Mouse (Mus musculus) midbrain, embryonic 12.5 days (tissue): Measurements from ENCODE around the gene C1qtnf6. TPM values are rescaled to one million over a fixed set of nuclear protein-coding genes. Genes with fewer than 3 reads are reported as not detected.

Source experiments
- ATAC-seq: fragments of 200-750 bp; cut with Nextera tagmentation; 2 replicates; pipeline ENCODE4 v1.8.0; 2017; ENCODE audit warnings: low read depth, moderate TSS enrichment, moderate library complexity; ENCODE audit not compliant: low FRiP score
- H3K27ac ChIP-seq: fragments of 300-500 bp; sonication (generic); replicated peaks from 2 replicates; pipeline ENCODE4 v1.5.1; 2016; ENCODE audit warnings: mild to moderate bottlenecking
- H3K27me3 ChIP-seq: fragments of 300-500 bp; sonication (generic); 2 replicates; pipeline ENCODE4 v1.6.1; 2016; ENCODE audit warnings: mild to moderate bottlenecking
- H3K36me3 ChIP-seq: fragments of 300-500 bp; sonication (generic); 2 replicates; pipeline ENCODE4 v1.6.1; 2016
- H3K4me1 ChIP-seq: fragments of 300-500 bp; sonication (generic); 2 replicates; pipeline ENCODE4 v1.6.1; 2016
- H3K4me2 ChIP-seq: fragments of 300-500 bp; sonication (generic); replicated peaks from 2 replicates; pipeline ENCODE4 v1.6.1; 2016; ENCODE audit warnings: mild to moderate bottlenecking, moderate library complexity
- H3K4me3 ChIP-seq: fragments of 300-500 bp; sonication (generic); 2 replicates; pipeline ENCODE4 v1.5.1; 2016; ENCODE audit warnings: mild to moderate bottlenecking
- H3K9ac ChIP-seq: fragments of 300-500 bp; sonication (generic); replicated peaks from 2 replicates; pipeline ENCODE4 v1.6.1; 2016; ENCODE audit warnings: mild to moderate bottlenecking, moderate library complexity
- H3K9me3 ChIP-seq: fragments of 300-500 bp; sonication (generic); 2 replicates; pipeline ENCODE4 v1.6.1; 2016; ENCODE audit warnings: mild to moderate bottlenecking
- WGBS: fragments of 180-500 bp; shearing (Covaris S2); methylation state at CpG from one replicate; pipeline ENCODE4 v1.1.7; 2016; 5-methylcytosine and 5-hydroxymethylcytosine counted together
- polyA plus RNA-seq: library from polyadenylated mRNA; unstranded; fragments of >200 nt; fragmentation: Nextera tagmentation; extraction: Ambion mirVana; gene quantifications from 2 replicates; pipeline ENCODE4 v1.2.1, GENCODE M21; 2016

Gene C1qtnf6
- polyA plus RNA-seq, 1 experiment from 2014 or later, result 9.0 TPM

GRCm38 (mm10) chr15:78510121-78510576 lies 21.1 kb downstream of the C1qtnf6 start:
- 0 out of 2 replicates have a peak overlapping the region, but pooled peaks have one; percentile 13 for H3K4me2 ChIP-seq
- no peaks in the 10 kb centered on the region for H3K27me3 ChIP-seq
- no peak overlapping the region for H3K9ac ChIP-seq
- peaks cover 6% of the 10 kb centered on the region; the same call in 1 of the 2 replicates for H3K4me1 ChIP-seq
- H3K36me3 ChIP-seq, result no peaks in the 10 kb centered on the region
- H3K4me3 ChIP-seq, result no peak overlapping the region
- no peaks in the 10 kb centered on the region for H3K9me3 ChIP-seq
- WGBS, result 70% methylated on average over 8 of the region's 8 CpGs
- ATAC-seq, result no peak
- H3K27ac ChIP-seq, result 0 out of 2 replicates have a peak overlapping the region, but pooled peaks have one; percentile 20

- Histone ChIP-seq H3K9me3 (peaks cover 4% of the 10 kb centered on the region; the same call in 1 of the 2 replicates), H3K4me2 (0 out of 2 replicates have a peak overlapping the region, but pooled peaks have one; percentile 13), H3K4me1 (peaks cover 6% of the 10 kb centered on the region; the same call in 1 of the 2 replicates), H3K4me3 (no peak overlapping the region), H3K27ac (0 out of 2 replicates have a peak overlapping the region, but pooled peaks have one; percentile 20), H3K27me3 (no peaks in the 10 kb centered on the region), H3K36me3 (no peaks in the 10 kb centered on the region), H3K9ac (0 out of 2 replicates have a peak overlapping the region, but pooled peaks have one; percentile 6)
- no peak for ATAC-seq
- WGBS, result 44% methylated on average over 12 of the region's 12 CpGs
These were observed 21.8 kb downstream of the C1qtnf6 start for GRCm38 (mm10) chr15:78509297-78509899.

- Histone ChIP-seq H3K9ac (no peak overlapping the region), H3K9me3 (peaks cover 4% of the 10 kb centered on the region; the same call in 1 of the 2 replicates), H3K4me2 (no peak overlapping the region), H3K36me3 (no peaks in the 10 kb centered on the region), H3K27me3 (no peaks in the 10 kb centered on the region), H3K4me3 (no peak overlapping the region), H3K4me1 (peaks cover 6% of the 10 kb centered on the region; the same call in 1 of the 2 replicates), H3K27ac (no peak overlapping the region)
- no peak for ATAC-seq
- WGBS, result 56% methylated on average over 7 of the region's 7 CpGs
These were observed 22.8 kb downstream of the C1qtnf6 start for GRCm38 (mm10) chr15:78508443-78508842.

GRCm38 (mm10) chr15:78505541-78505940 lies 25.7 kb downstream of the C1qtnf6 start:
- Histone ChIP-seq H3K9me3 (peaks cover 4% of the 10 kb centered on the region; the same call in 1 of the 2 replicates), H3K27ac (no peak overlapping the region), H3K9ac (no peak overlapping the region), H3K4me2 (no peak overlapping the region), H3K36me3 (no peaks in the 10 kb centered on the region), H3K27me3 (no peaks in the 10 kb centered on the region), H3K4me1 (peaks cover 6% of the 10 kb centered on the region; the same call in 1 of the 2 replicates), H3K4me3 (no peak overlapping the region)
- 82% methylated on average over 3 of the region's 3 CpGs for WGBS
- no peak for ATAC-seq

GRCm38 (mm10) chr15:78504816-78505215 lies 26.4 kb downstream of the C1qtnf6 start:
- H3K27ac ChIP-seq, result no peak overlapping the region
- peaks cover 4% of the 10 kb centered on the region; the same call in 1 of the 2 replicates for H3K9me3 ChIP-seq
- H3K36me3 ChIP-seq, result no peaks in the 10 kb centered on the region
- H3K9ac ChIP-seq, result no peak overlapping the region
- no peak overlapping the region for H3K4me2 ChIP-seq
- no peak overlapping the region for H3K4me3 ChIP-seq
- H3K27me3 ChIP-seq, result no peaks in the 10 kb centered on the region
- 0 out of 2 replicates have a peak, but pooled peaks cover 2% of the 10 kb centered on the region for H3K4me1 ChIP-seq
- no peak for ATAC-seq
- WGBS, result 94% methylated on average over 5 of the region's 5 CpGs

- no peak overlapping the region for H3K4me2 ChIP-seq
- no peak for ATAC-seq
- 90% methylated on average over 1 of the region's 1 CpGs for WGBS
- peaks cover 4% of the 10 kb centered on the region; the same call in 1 of the 2 replicates for H3K9me3 ChIP-seq
- H3K4me1 ChIP-seq, result no peaks in the 10 kb centered on the region
- H3K27ac ChIP-seq, result no peak overlapping the region
- H3K9ac ChIP-seq, result no peak overlapping the region
- no peaks in the 10 kb centered on the region for H3K27me3 ChIP-seq
- no peaks in the 10 kb centered on the region for H3K36me3 ChIP-seq
- H3K4me3 ChIP-seq, result no peak overlapping the region
These were observed 27.2 kb downstream of the C1qtnf6 start for GRCm38 (mm10) chr15:78504013-78504412.

- no peak for ATAC-seq
- H3K36me3 ChIP-seq, result no peaks in the 10 kb centered on the region
- H3K4me3 ChIP-seq, result no peak overlapping the region
- H3K27ac ChIP-seq, result no peak overlapping the region
- H3K27me3 ChIP-seq, result no peaks in the 10 kb centered on the region
- no peak overlapping the region for H3K4me2 ChIP-seq
- WGBS, result 86% methylated on average over 18 of the region's 18 CpGs
- no peak overlapping the region for H3K9ac ChIP-seq
- H3K4me1 ChIP-seq, result no peaks in the 10 kb centered on the region
- H3K9me3 ChIP-seq, result peaks cover 4% of the 10 kb centered on the region; the same call in 1 of the 2 replicates
These were observed 28.6 kb downstream of the C1qtnf6 start for GRCm38 (mm10) chr15:78502437-78503132.

GRCm38 (mm10) chr15:78494968-78495406 lies 36.2 kb downstream of the C1qtnf6 start, which contains the start of gene Il2rb:
Il2rb (minus strand) TSS chr15:78495271.
- no peak within 1 kb of the TSS for H3K4me3 ChIP-seq
- H3K27ac ChIP-seq, result no peak within 1 kb of the TSS
- no peaks in the 10 kb centered on the region for H3K9me3 ChIP-seq
- no peaks in the 10 kb centered on the region for H3K4me1 ChIP-seq
- no peak within 1 kb of the TSS for H3K4me2 ChIP-seq
- no peak for ATAC-seq
- WGBS, result 90% methylated on average over 11 of the region's 11 CpGs
- H3K9ac ChIP-seq, result no peak within 1 kb of the TSS
- H3K36me3 ChIP-seq, result no peaks in the 10 kb centered on the region
- no peaks in the 10 kb centered on the region for H3K27me3 ChIP-seq

- no peak for ATAC-seq
- Histone ChIP-seq H3K4me2 (no peak overlapping the region), H3K27ac (no peak overlapping the region)
These were observed 37.7 kb downstream of the C1qtnf6 start for GRCm38 (mm10) chr15:78493401-78494010.

GRCm38 (mm10) chr15:78491301-78491700 lies 39.9 kb downstream of the C1qtnf6 start:
- Histone ChIP-seq H3K4me3 (no peak overlapping the region), H3K27me3 (0 out of 2 replicates have a peak, but pooled peaks cover 6% of the 10 kb centered on the region), H3K9me3 (no peaks in the 10 kb centered on the region), H3K4me1 (no peaks in the 10 kb centered on the region), H3K27ac (no peak overlapping the region), H3K4me2 (no peak overlapping the region), H3K36me3 (no peaks in the 10 kb centered on the region), H3K9ac (no peak overlapping the region)
- ATAC-seq, result no peak
- WGBS, result 87% methylated on average over 3 of the region's 3 CpGs

More at GRCm38 (mm10) chr15:78493401-78494010, 37.7 kb downstream of the C1qtnf6 start:
- Histone ChIP-seq H3K4me1 (no peaks in the 10 kb centered on the region), H3K27me3 (no peaks in the 10 kb centered on the region), H3K9ac (no peak overlapping the region), H3K9me3 (no peaks in the 10 kb centered on the region), H3K36me3 (no peaks in the 10 kb centered on the region), H3K4me3 (no peak overlapping the region)
- WGBS, result 82% methylated on average over 10 of the region's 10 CpGs

GRCm38 (mm10) chr15:78489906-78490305 lies 41.3 kb downstream of the C1qtnf6 start:
- no peak overlapping the region for H3K4me2 ChIP-seq

More at GRCm38 (mm10) chr15:78489906-78490305, 41.3 kb downstream of the C1qtnf6 start:
- 81% methylated on average over 8 of the region's 8 CpGs for WGBS
- no peaks in the 10 kb centered on the region for H3K36me3 ChIP-seq
- H3K9ac ChIP-seq, result no peak overlapping the region
- H3K9me3 ChIP-seq, result no peaks in the 10 kb centered on the region
- H3K4me3 ChIP-seq, result no peak overlapping the region
- no peak for ATAC-seq
- H3K4me1 ChIP-seq, result no peaks in the 10 kb centered on the region
- 0 out of 2 replicates have a peak, but pooled peaks cover 10% of the 10 kb centered on the region for H3K27me3 ChIP-seq
- H3K27ac ChIP-seq, result no peak overlapping the region
